Mouse (Mus musculus) urinary bladder, postnatal 36 days (tissue): Measurements from ENCODE around the gene Prkar1b.

ENCODE experiments used
- DNase-seq, 2 experiments: peaks; one replicate each; pipeline ENCODE4 v3.0.0; 2022; ENCODE audit warnings: low spot score in 2 of 2, mixed read lengths in 1 of 2

Prkar1b gene

DNA sequence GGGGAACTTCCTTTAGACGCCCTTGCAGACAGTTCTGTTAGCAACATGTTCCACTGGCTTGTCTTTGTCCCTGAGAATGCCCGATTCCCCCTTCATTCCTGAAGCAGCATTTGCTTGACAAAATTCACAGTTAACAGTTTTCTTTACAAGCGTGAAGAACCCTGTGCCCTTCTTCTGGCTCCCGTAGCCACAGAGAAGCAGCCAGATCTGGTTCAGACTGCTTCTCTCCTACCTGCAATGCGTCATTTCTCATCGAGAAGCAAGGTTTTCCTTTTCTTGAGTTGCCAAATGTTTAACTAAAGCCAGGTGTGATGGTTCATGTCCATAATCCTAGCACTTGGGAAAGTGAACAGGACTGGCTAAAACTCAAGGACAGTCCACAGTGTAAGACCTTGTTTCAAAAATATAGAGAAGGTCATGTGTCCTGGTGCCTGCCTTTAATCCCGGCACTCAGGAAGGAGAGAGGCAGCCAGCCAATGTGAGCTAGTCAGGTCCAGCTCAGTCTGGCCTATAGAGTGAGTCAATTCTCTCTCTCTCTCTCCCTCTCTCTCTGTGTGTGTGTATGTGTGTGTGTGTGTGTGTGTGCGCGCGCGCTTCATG, 3.2 kb downstream of the Prkar1b start:
- DNase-seq = no peak

- DNase-seq = no peak
Observed at GRCm38 (mm10) chr5:139145726-139146125, 4.1 kb downstream of the Prkar1b start.

- no peak for DNase-seq
Observed at GRCm38 (mm10) chr5:139143890-139144289, 5.9 kb downstream of the Prkar1b start.

DNA sequence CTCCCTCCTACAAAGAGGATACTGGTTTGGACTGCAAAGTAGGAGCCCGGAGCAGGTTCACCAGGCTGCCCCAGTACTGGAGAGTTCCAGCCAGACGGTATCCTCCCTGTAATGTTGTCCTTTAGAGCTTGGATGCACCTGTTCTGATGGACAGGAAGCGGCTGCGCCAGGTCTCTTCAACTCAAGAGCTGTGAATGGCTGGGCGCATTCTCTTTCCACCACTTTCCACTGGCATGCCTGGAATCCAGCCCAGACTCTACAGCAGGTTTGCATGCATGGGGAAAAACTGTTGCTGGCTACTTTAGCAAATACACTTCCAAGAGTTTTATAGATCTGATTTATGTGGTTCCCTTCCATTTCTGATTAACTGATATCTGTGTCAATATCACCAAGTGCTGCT, 8.5 kb downstream of the Prkar1b start:
- no peak for DNase-seq

GRCm38 (mm10) chr5:139140589-139140988, 9.2 kb downstream of the Prkar1b start:
- DNase-seq = no peak

DNA sequence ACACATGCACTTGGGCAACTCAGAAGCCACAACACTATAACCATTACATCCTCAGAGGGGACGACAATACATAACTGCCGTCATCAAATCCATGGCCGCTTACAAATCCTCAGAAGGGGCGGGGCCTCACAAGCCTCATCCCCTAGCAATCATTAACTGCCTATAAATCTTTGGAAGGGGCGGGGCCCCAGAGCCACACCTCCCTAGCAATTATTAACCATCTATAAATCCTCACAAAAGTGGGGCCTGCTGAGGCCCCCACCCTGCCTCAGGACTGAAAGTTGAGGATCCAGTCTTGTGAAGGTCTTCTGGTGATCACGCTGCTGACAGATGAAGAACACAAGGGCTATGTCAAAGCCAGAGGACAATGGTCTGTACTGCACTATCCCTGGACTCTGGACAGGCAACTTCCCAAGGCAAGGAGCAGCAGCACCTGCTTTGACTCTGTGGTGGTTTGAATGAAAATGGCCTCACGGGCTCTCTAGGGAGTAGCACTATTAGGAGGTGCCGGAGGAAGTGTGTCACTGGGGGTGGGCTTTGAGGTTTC, 10.8 kb downstream of the Prkar1b start:
- no peak for DNase-seq

DNA sequence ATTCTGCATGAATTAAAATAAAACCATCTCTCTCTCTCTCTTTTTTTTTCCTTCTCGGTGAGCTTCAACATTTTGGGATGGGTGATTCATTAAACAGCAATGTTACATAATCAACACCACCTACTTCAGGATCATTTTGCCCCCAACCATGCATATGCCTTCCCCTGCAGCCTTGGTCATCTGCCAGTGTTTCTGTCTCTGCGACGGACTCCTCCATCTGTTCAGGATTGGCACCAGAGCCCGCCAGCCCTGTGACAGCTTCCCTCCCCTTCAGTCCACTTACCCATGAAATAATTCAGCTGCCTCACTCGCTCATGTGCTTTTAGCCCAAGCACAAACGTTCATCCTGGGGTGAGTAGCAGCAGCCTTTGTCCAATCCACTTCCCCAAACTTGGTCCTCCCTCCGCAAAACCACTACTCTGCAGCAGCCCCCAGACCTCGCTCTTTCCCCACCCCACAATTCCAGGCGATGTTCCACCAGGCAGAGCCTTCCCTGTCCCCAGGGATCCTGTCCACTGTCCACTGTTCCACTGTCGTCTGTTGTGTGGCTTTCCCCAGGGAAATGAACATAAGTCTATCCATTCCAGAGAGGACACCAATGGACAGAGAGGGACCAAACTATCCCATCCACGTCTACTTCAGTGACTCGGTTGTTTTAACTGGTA, 11.4 kb downstream of the Prkar1b start:
- no peak for DNase-seq

DNA sequence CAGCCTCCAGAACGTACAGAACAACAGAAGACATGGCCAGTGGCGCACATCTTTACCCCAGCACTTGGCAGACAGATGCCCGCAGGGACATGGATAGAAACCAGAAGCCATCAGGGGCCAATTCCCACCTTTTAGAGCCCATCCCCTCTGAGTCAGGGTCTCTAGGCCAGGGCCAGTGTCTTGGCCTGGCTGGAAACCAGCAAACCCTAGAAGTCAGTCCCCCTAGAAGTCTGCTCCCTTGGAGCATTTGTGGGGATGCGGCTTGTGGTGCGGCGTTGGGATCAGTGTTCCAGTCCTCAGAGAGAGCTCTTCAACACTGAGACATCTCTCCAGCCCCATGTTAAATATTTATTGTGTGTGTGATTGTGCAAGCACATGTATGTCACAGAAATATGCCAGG, 12.6 kb downstream of the Prkar1b start:
- DNase-seq = no peak

DNA sequence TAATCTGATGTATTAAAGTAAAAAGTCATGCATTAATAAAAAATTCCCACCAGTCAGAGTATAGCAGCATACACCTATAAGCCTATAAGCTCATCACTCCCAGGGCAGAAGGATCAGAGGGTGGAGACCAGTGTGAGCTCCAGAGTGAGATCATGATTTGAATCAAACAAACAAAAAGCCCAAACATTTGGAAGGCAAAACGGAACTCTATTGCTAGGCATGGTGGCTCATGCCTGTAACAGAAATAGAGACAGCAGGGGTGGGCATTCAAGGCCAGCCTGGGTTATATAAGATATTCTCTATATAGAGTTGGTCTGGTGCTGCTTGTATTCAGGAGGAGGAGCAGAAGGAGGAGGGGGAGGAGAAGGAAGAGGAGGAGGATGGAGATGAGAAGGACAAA, 13.5 kb downstream of the Prkar1b start:
- no peak for DNase-seq

DNA sequence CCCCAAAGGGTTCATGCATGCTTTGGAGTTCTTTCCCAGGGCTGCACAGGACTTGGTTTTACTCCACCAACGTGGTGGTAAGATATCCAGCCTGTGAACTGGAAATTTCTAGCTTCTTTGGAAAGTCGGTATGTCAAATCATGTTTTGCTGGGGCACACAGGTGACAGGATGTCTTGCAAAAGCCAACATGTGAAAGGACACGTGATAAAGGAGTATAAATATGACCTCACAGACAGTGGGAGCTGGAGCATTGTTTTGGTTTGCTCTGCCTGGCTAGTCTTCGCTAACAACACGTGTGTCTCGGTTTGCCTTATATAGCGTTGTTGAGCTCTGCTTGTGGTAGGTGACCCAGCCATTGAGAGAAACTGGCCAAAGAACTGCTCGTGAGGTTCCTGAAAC, 15.3 kb downstream of the Prkar1b start:
- no peak for DNase-seq

DNA sequence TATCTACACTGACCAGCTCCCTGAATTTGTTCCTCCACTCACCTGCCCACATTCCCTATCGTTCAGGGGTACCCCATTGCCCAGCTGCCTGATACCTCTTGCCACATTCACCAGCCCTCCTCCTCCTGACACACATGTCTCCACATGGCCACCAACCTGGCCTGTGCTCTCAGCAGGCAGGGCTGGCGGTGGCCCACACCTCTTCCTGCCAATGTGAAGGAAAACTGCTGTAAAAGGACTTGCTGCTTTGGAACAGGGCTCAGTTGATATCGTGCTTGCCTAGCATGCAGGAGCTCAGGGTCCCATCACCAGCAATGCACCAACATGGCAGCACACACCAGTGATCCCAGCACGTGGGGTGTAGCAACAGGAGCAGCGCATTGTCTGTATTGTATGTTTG, 19.4 kb downstream of the Prkar1b start:
- no peak for DNase-seq

- no peak for DNase-seq
Observed at GRCm38 (mm10) chr5:139129572-139130151, 20.1 kb downstream of the Prkar1b start.

DNA sequence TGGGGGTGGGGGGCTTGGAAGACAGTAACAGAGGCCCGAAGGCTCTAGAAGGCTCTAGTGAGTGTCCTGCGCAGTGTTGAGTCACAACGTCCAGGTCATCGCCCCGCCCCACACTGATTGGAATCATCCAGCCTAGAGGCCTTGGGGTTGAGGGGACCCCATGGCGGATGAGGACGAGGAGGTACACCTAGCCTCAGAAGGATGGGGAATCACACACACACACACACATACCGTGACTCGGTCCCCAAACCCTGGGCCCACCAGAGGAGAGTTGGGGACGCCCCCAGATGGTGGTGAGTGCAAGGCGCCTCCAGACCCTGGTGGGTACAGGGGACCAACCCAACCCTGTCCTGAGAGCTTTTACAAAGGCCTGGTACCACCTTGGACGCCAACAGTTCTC, 20.7 kb downstream of the Prkar1b start:
- DNase-seq = no peak

- DNase-seq = no peak
Observed at GRCm38 (mm10) chr5:139128476-139129065, 21.2 kb downstream of the Prkar1b start.

GRCm38 (mm10) chr5:139125717-139126116, 24.1 kb downstream of the Prkar1b start:
- DNase-seq = no peak

DNA sequence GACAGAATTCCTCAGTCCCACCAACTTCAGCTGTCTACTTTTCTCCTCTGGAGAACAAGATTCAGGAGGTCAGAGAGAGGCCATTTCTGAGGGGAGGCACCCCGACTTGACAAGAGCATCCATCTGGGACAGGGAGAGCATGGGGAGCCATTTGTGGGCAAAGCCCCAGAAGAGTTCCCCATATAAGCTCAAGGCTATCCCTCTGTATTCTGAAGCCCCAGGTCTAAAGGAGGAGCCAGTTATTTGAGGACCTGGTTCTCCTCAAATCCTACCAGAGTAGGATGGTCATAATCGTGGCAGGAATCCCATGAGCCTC, 30.9 kb downstream of the Prkar1b start:
- no peak for DNase-seq

DNA sequence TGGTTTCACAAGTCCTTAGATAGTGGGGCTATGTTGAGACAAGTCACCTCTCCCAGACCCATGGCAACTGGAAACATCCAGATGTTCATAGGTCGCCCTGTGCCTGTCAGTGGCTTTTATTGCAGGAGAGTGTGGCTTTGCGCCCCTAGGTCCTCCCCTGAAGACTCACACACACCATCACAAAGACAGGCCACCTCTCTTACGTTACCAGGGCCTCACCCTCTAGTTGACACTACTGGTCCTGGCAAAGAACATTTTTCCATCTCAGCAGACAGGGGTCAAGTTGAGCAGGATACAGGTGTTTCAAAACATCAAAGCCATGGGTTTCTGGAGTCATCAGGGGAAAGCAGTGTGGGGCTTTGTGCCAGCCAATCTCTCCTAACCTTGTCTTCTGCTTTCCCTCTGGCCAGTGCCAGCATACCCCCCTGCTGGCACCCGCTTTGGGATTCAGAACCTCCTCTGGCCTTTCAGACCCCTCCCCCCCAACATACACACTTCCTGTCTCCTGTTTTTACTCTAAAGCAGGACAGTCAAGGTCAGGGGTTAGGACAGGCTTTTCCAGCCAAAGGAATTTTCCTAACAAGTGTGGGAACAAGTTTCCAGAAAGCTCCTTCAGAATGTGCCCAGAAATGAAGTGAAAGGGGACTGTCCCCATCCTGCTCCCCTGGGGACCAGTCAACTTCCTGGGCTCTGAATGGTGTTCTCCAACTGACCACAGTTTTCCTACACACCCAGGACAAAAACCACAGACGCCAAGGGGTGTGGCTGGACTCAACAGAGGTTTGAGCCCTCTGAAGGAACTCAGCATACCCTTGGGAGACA, 31.5 kb downstream of the Prkar1b start:
- no peak for DNase-seq

DNA sequence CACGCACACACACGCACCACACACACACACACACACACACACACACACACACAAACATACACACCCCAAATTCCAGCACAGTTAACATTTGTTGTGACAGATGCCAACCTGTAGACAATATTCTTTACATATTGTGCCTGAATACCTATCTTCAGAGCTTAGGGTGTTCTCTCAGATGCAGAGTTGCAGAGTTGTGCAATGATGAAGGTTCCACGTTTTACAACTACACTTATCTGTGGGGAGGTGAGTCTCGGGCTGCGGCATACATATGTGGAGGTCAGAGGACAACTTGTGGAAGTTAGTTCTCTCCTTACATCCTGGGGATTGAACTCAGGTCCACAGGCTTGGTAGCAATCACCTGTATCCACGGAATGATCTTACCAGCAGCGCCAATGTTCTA, 34.3 kb downstream of the Prkar1b start:
- no peak for DNase-seq

DNA sequence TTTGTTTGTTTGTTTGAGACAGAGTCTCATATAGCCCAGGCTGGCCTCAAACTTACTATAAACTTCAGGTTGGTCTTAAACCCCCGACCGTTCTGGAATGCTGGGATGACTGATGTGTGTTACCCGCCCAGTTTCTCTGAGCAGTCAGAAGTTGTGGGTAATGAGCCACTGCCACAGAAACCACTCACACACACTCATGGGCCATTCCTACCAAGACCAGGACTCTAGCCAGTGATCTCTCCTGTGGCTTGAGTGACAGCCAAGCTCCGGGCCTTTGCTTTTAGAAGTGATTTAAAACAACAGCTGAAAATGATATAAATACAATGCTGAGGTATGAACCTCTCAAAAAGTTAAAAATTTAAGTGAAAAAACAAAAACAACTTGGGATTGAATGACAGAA, 34.9 kb downstream of the Prkar1b start:
- DNase-seq = no peak

DNA sequence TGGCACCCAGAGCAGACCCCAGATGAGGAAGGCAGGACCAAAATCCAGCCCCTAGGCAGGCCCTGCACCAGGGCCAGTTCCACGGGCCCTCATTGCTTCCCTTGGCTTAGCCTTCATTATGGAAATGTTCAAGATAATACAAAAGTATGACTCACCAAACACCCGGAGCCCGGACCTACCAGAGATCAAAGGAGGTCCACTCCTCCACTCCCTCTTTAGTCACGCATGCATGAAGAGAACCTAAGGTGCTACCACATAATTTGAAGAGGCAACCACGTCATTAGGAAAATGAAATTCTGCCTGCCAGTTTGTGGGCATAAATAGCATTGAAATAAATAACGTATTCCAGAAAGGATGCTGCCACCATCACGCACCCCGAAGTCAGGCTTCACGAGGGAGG, 37.4 kb downstream of the Prkar1b start:
- no peak for DNase-seq

- no peak for DNase-seq
Observed at GRCm38 (mm10) chr5:139111991-139112390, 37.8 kb downstream of the Prkar1b start.
